Comparison of ENCODE assay signal across 12 mouse cellular contexts in genomic region chr9:68020776-68021365, GRCm38 (mm10).
A peak's percentile ranks its signal among the peaks of the same experiment; 100 is the strongest.
DNase-seq lines count a peak whose midpoint lies in the region; ATAC-seq and TF ChIP-seq lines count a peak whose summit lies in the region.
"Had no signal": no experiment of that assay in that cellular context is flagged by ENCODE, and none has a peak within 500 bp of the region (broad histone marks: within the 10 kb centered on the region; RNA-seq: fewer than 3 reads in every experiment).

No protein-coding gene starts in this region.

- no peak for TF ChIP-seq POLR2A in lung, adult 2 months (IDR thresholded peaks at IDR 0.05; ENCODE audit: borderline replicate concordance, extremely low read depth, low read depth, low read length)

- H3K27me3 ChIP-seq in heart, embryonic 11.5 days (ENCODE audit: control insufficient read depth, insufficient read depth, low read length) = peaks cover 9% of the 10 kb centered on the region; the same call in 1 of the 2 replicates
- no peaks in the 10 kb centered on the region for H3K27me3 ChIP-seq in hindbrain, embryonic 14.5 days (ENCODE audit: control insufficient read depth, insufficient read depth, low read length)
- H3K27me3 ChIP-seq: liver, embryonic 13.5 days had no signal

- H3K4me2 ChIP-seq in heart, embryonic 11.5 days = no peak overlapping the region
- H3K4me2 ChIP-seq in hindbrain, embryonic 14.5 days (replicated peaks) = no peak overlapping the region
- H3K4me2 ChIP-seq: hindbrain, embryonic 13.5 days; liver, embryonic 13.5 days had no signal

- no peak for ATAC-seq in heart, embryonic 11.5 days (replicated peaks; ENCODE audit: insufficient number of reproducible peaks, low FRiP score, low TSS enrichment)
- no peak for ATAC-seq in hindbrain, embryonic 14.5 days (ENCODE audit: low FRiP score)

- H3K9me3 ChIP-seq in heart, embryonic 11.5 days (replicated peaks; ENCODE audit: control insufficient read depth, low read length) = no peaks in the 10 kb centered on the region
- no peaks in the 10 kb centered on the region for H3K9me3 ChIP-seq in hindbrain, embryonic 14.5 days (ENCODE audit: control insufficient read depth, low read length)
- H3K9me3 ChIP-seq: hindbrain, embryonic 13.5 days; liver, embryonic 13.5 days; megakaryocyte, embryonic 14.5 days had no signal

- no peak overlapping the region for H3K27ac ChIP-seq in heart, embryonic 11.5 days (ENCODE audit: low read depth, low read length)
- H3K27ac ChIP-seq in hindbrain, embryonic 14.5 days = no peak overlapping the region
- H3K27ac ChIP-seq: hindbrain, embryonic 13.5 days; liver, embryonic 13.5 days had no signal

- peak; percentile 95 for DNase-seq in heart, adult 11 months
- peak; percentile 72 for DNase-seq in adrenal gland, adult 2 months
- DNase-seq in heart, postnatal 10 days = peak; percentile 42 to 55
- peak; percentile 21 for DNase-seq in lung, adult 2 months
- no peak for DNase-seq in embryo, embryonic 11 days
- no peak for DNase-seq in hindbrain, embryonic 14.5 days (ENCODE audit: low spot score)
- no peak for DNase-seq in cerebellum, adult 9-10 months
- DNase-seq: liver, embryonic 13.5 days had no signal

- H3K4me1 ChIP-seq in heart, embryonic 11.5 days (ENCODE audit: control insufficient read depth, insufficient read depth, low read length) = no peaks in the 10 kb centered on the region
- peaks cover 2% of the 10 kb centered on the region; the same call in 1 of the 2 replicates for H3K4me1 ChIP-seq in lung, adult 2 months (ENCODE audit: control insufficient read depth, insufficient read depth, low read length)
- H3K4me1 ChIP-seq in hindbrain, embryonic 14.5 days (replicated peaks; ENCODE audit: control insufficient read depth, insufficient read depth, low read length) = no peaks in the 10 kb centered on the region
- H3K4me1 ChIP-seq: liver, embryonic 13.5 days; megakaryocyte, embryonic 14.5 days had no signal

- WGBS in heart, embryonic 11.5 days (ENCODE audit: insufficient replicate concordance) = 83% methylated on average over 8 of the region's 8 CpGs
- 42% methylated on average over 8 of the region's 8 CpGs for WGBS in lung, adult 2 months
- 92% methylated on average over 8 of the region's 8 CpGs for WGBS in hindbrain, embryonic 14.5 days

- no peak for TF ChIP-seq CTCF in lung, adult 2 months (IDR thresholded peaks at IDR 0.05; ENCODE audit: insufficient read depth, low read length)

- H3K9ac ChIP-seq in heart, embryonic 11.5 days (ENCODE audit: low read depth, low read length) = no peak overlapping the region
- H3K9ac ChIP-seq in hindbrain, embryonic 14.5 days = no peak overlapping the region
- H3K9ac ChIP-seq: hindbrain, embryonic 13.5 days; liver, embryonic 13.5 days had no signal

- H3K36me3 ChIP-seq in heart, embryonic 11.5 days (ENCODE audit: control insufficient read depth, insufficient read depth, low read length) = no peaks in the 10 kb centered on the region
- H3K36me3 ChIP-seq in hindbrain, embryonic 14.5 days (replicated peaks; ENCODE audit: control insufficient read depth, insufficient read depth) = no peaks in the 10 kb centered on the region
- H3K36me3 ChIP-seq: hindbrain, embryonic 13.5 days; liver, embryonic 13.5 days had no signal

- no peak overlapping the region for H3K4me3 ChIP-seq in heart, embryonic 11.5 days (ENCODE audit: low read depth, low read length)
- no peak overlapping the region for H3K4me3 ChIP-seq in lung, adult 2 months (replicated peaks; ENCODE audit: extremely low read depth, low read depth, low read length)
- H3K4me3 ChIP-seq in hindbrain, embryonic 14.5 days (replicated peaks; ENCODE audit: low read length) = no peak overlapping the region
- H3K4me3 ChIP-seq: erythroblast, embryonic 14.5 days; hindbrain, embryonic 13.5 days; liver, embryonic 13.5 days; megakaryocyte, embryonic 14.5 days had no signal

- intact Hi-C loops in heart, postnatal 10 days (cut with DNase I) = no loop called here

Comparison
In these comparisons a context has a peak if more than half of its experiments do, and no peak if none do; other contexts are left out.
1. DNase-seq: peak in heart, adult 11 months (single experiment), adrenal gland, adult 2 months (single experiment), heart, postnatal 10 days (2 of 2) and lung, adult 2 months (single experiment); none in embryo, embryonic 11 days (single experiment), hindbrain, embryonic 14.5 days (single experiment) and cerebellum, adult 9-10 months (single experiment).